Mouse (Mus musculus) embryonic facial prominence, embryonic 15.5 days (tissue): Measurements from ENCODE around the gene Zfp37. TPM values are rescaled to one million over a fixed set of nuclear protein-coding genes. Genes with fewer than 3 reads are reported as not detected.
"Not testable (repeated sequence)": the region's sequence is repeated elsewhere in the genome, so short reads cannot be mapped to it uniquely, and the experiment has no call there.

Experiments
- ATAC-seq: fragments of 200-750 bp; cut with Nextera tagmentation; 2 replicates; pipeline ENCODE4 v1.8.0; 2017; ENCODE audit warnings: low read depth, moderate TSS enrichment; ENCODE audit not compliant: insufficient number of reproducible peaks, low FRiP score, low TSS enrichment
- H3K27ac ChIP-seq: fragments of 300-500 bp; sonication (generic); replicated peaks from 2 replicates; pipeline ENCODE4 v1.5.1; 2015; ENCODE audit warnings: mild to moderate bottlenecking, inconsistent platforms
- H3K27me3 ChIP-seq: fragments of 300-500 bp; sonication (generic); 2 replicates; pipeline ENCODE4 v1.6.1; 2015; ENCODE audit warnings: inconsistent platforms
- H3K36me3 ChIP-seq: fragments of 300-500 bp; sonication (generic); 2 replicates; pipeline ENCODE4 v1.6.1; 2015; ENCODE audit warnings: mild to moderate bottlenecking, inconsistent platforms
- H3K4me1 ChIP-seq: fragments of 300-500 bp; sonication (generic); 2 replicates; pipeline ENCODE4 v1.6.1; 2015; ENCODE audit warnings: inconsistent platforms
- H3K4me2 ChIP-seq: fragments of 300-500 bp; sonication (generic); replicated peaks from 2 replicates; pipeline ENCODE4 v1.6.1; 2015; ENCODE audit warnings: mild to moderate bottlenecking, inconsistent platforms
- H3K4me3 ChIP-seq: fragments of 300-500 bp; sonication (generic); replicated peaks from 2 replicates; pipeline ENCODE4 v1.5.1; 2015; ENCODE audit warnings: mild to moderate bottlenecking, inconsistent platforms
- H3K9ac ChIP-seq: fragments of 300-500 bp; sonication (generic); 2 replicates; pipeline ENCODE4 v1.6.1; 2015; ENCODE audit warnings: inconsistent platforms
- H3K9me3 ChIP-seq: fragments of 300-500 bp; sonication (generic); replicated peaks from 2 replicates; pipeline ENCODE4 v1.6.1; 2016; ENCODE audit warnings: inconsistent platforms
- WGBS: fragments of 180-500 bp; shearing (Covaris S2); methylation state at CpG from one replicate; pipeline ENCODE4 v1.1.7; 2015; 5-methylcytosine and 5-hydroxymethylcytosine counted together
- polyA plus RNA-seq: library from polyadenylated mRNA; unstranded; fragments of >200 nt; fragmentation: Nextera tagmentation; extraction: Ambion mirVana; gene quantifications from 2 replicates; pipeline ENCODE4 v1.2.1, GENCODE M21; 2015

Gene Zfp37
- polyA plus RNA-seq, result 9.5 and 10.8 TPM in 2 replicates

- no peak within 1 kb of the TSS for H3K9ac ChIP-seq
- H3K36me3 ChIP-seq, result no peaks in the 10 kb centered on the region
- H3K27me3 ChIP-seq, result no peaks in the 10 kb centered on the region
- H3K4me2 ChIP-seq, result no peak within 1 kb of the TSS
- no peak within 1 kb of the TSS for H3K27ac ChIP-seq
- no peak within 1 kb of the TSS for H3K4me3 ChIP-seq
- WGBS, result 75% methylated on average over 13 of the region's 13 CpGs
- no peaks in the 10 kb centered on the region for H3K9me3 ChIP-seq
- ATAC-seq, result no peak
- no peaks in the 10 kb centered on the region for H3K4me1 ChIP-seq
Measured at GRCm38 (mm10) chr4:62230769-62231168, at the start of gene Zfp37. Zfp37 (minus strand) TSS chr4:62231047.

- 79% methylated on average over 4 of the region's 4 CpGs for WGBS
Measured at GRCm38 (mm10) chr4:62278081-62278480, 47.2 kb upstream of the Zfp37 start.

GRCm38 (mm10) chr4:62277222-62277621, 46.4 kb upstream of the Zfp37 start:
- no peak overlapping the region for H3K4me2 ChIP-seq
- no peak overlapping the region for H3K27ac ChIP-seq
- H3K9ac ChIP-seq, result no peak overlapping the region
- no peaks in the 10 kb centered on the region for H3K27me3 ChIP-seq
- H3K4me3 ChIP-seq, result no peak overlapping the region
- H3K9me3 ChIP-seq, result no peaks in the 10 kb centered on the region
- 59% methylated on average over 3 of the region's 3 CpGs for WGBS
- H3K4me1 ChIP-seq, result no peaks in the 10 kb centered on the region
- no peak for ATAC-seq
- no peaks in the 10 kb centered on the region for H3K36me3 ChIP-seq

More at GRCm38 (mm10) chr4:62278081-62278480, 47.2 kb upstream of the Zfp37 start:
- Histone ChIP-seq H3K9me3 (no peaks in the 10 kb centered on the region), H3K27ac (no peak overlapping the region), H3K27me3 (no peaks in the 10 kb centered on the region), H3K4me3 (no peak overlapping the region), H3K36me3 (no peaks in the 10 kb centered on the region), H3K4me1 (no peaks in the 10 kb centered on the region), H3K4me2 (no peak overlapping the region), H3K9ac (no peak overlapping the region)
- ATAC-seq, result no peak

GRCm38 (mm10) chr4:62276642-62277041, 45.8 kb upstream of the Zfp37 start:
- no peak overlapping the region for H3K27ac ChIP-seq
- ATAC-seq, result no peak
- 78% methylated on average over 10 of the region's 10 CpGs for WGBS

GRCm38 (mm10) chr4:62274841-62275536, 44.1 kb upstream of the Zfp37 start:
- H3K4me1 ChIP-seq, result no peaks in the 10 kb centered on the region
- whole genome bisulfite sequencing, result 16% methylated on average over 12 of the region's 12 CpGs
- no peak overlapping the region for H3K4me3 ChIP-seq
- no peak overlapping the region for H3K9ac ChIP-seq
- H3K9me3 ChIP-seq, result no peaks in the 10 kb centered on the region
- ATAC-seq, result no peak
- no peaks in the 10 kb centered on the region for H3K27me3 ChIP-seq
- H3K4me2 ChIP-seq, result no peak overlapping the region
- no peaks in the 10 kb centered on the region for H3K36me3 ChIP-seq
- H3K27ac ChIP-seq, result no peak overlapping the region

More at GRCm38 (mm10) chr4:62276642-62277041, 45.8 kb upstream of the Zfp37 start:
- H3K4me2 ChIP-seq, result no peak overlapping the region
- H3K9ac ChIP-seq, result no peak overlapping the region
- no peaks in the 10 kb centered on the region for H3K27me3 ChIP-seq
- H3K4me1 ChIP-seq, result no peaks in the 10 kb centered on the region
- H3K4me3 ChIP-seq, result no peak overlapping the region
- no peaks in the 10 kb centered on the region for H3K36me3 ChIP-seq
- no peaks in the 10 kb centered on the region for H3K9me3 ChIP-seq

- Histone ChIP-seq H3K36me3 (no peaks in the 10 kb centered on the region), H3K9ac (no peak overlapping the region), H3K27me3 (no peaks in the 10 kb centered on the region), H3K9me3 (no peaks in the 10 kb centered on the region), H3K4me3 (no peak overlapping the region), H3K4me2 (no peak overlapping the region), H3K4me1 (no peaks in the 10 kb centered on the region), H3K27ac (no peak overlapping the region)
- no peak for ATAC-seq
- WGBS, result 93% methylated on average over 10 of the region's 10 CpGs
Measured at GRCm38 (mm10) chr4:62273916-62274315, 43.1 kb upstream of the Zfp37 start.

GRCm38 (mm10) chr4:62272696-62273095, 41.8 kb upstream of the Zfp37 start:
- no peak overlapping the region for H3K9ac ChIP-seq
- no peaks in the 10 kb centered on the region for H3K36me3 ChIP-seq
- ATAC-seq, result no peak
- H3K9me3 ChIP-seq, result no peaks in the 10 kb centered on the region
- H3K4me3 ChIP-seq, result no peak overlapping the region
- 84% methylated on average over 10 of the region's 10 CpGs for WGBS
- H3K4me2 ChIP-seq, result no peak overlapping the region
- no peaks in the 10 kb centered on the region for H3K27me3 ChIP-seq
- no peak overlapping the region for H3K27ac ChIP-seq
- no peaks in the 10 kb centered on the region for H3K4me1 ChIP-seq

GRCm38 (mm10) chr4:62267101-62267500, 36.3 kb upstream of the Zfp37 start:
- Histone ChIP-seq H3K27ac (no peak overlapping the region), H3K9me3 (no peaks in the 10 kb centered on the region), H3K4me2 (no peak overlapping the region), H3K27me3 (no peaks in the 10 kb centered on the region), H3K9ac (no peak overlapping the region), H3K36me3 (no peaks in the 10 kb centered on the region), H3K4me3 (no peak overlapping the region), H3K4me1 (no peaks in the 10 kb centered on the region)
- 63% methylated on average over 10 of the region's 10 CpGs for WGBS
- ATAC-seq, result no peak

- WGBS, result 66% methylated on average over 7 of the region's 7 CpGs
- H3K9me3 ChIP-seq, H3K4me2 ChIP-seq, H3K27me3 ChIP-seq, H3K36me3 ChIP-seq, H3K9ac ChIP-seq, H3K4me3 ChIP-seq, H3K4me1 ChIP-seq, ATAC-seq, H3K27ac ChIP-seq: not testable (repeated sequence)
Measured at GRCm38 (mm10) chr4:62266016-62266415, 35.2 kb upstream of the Zfp37 start.

GRCm38 (mm10) chr4:62265154-62265836, 34.4 kb upstream of the Zfp37 start:
- no peaks in the 10 kb centered on the region for H3K4me1 ChIP-seq
- no peak overlapping the region for H3K27ac ChIP-seq
- H3K36me3 ChIP-seq, result no peaks in the 10 kb centered on the region
- no peak overlapping the region for H3K9ac ChIP-seq
- 67% methylated on average over 10 of the region's 10 CpGs for WGBS
- no peaks in the 10 kb centered on the region for H3K9me3 ChIP-seq
- no peak overlapping the region for H3K4me2 ChIP-seq
- H3K27me3 ChIP-seq, result no peaks in the 10 kb centered on the region
- 0 out of 2 replicates have a peak, but pooled peaks have one; percentile 47 for ATAC-seq
- H3K4me3 ChIP-seq, result no peak overlapping the region

GRCm38 (mm10) chr4:62263133-62263844, 32.4 kb upstream of the Zfp37 start:
- Histone ChIP-seq H3K27me3 (no peaks in the 10 kb centered on the region), H3K4me1 (no peaks in the 10 kb centered on the region), H3K4me2 (no peak overlapping the region), H3K4me3 (no peak overlapping the region), H3K36me3 (no peaks in the 10 kb centered on the region), H3K9ac (no peak overlapping the region), H3K9me3 (no peaks in the 10 kb centered on the region), H3K27ac (no peak overlapping the region)
- no peak for ATAC-seq
- 35% methylated on average over 7 of the region's 7 CpGs for WGBS
